Mouse (Mus musculus) ES-E14 (cell line): Measurements from ENCODE around the gene Psd.

Experiments used
- CHD2 ChIP-seq: IDR thresholded peaks from 2 replicates; pipeline ENCODE4 v1.6.1; 2014; ENCODE audit warnings: mild to moderate bottlenecking, low read depth, low read length, inconsistent platforms
- HCFC1 ChIP-seq: IDR thresholded peaks from 2 replicates; pipeline ENCODE4 v1.6.1; 2012; ENCODE audit warnings: low read length, inconsistent platforms, borderline replicate concordance; ENCODE audit not compliant: insufficient read depth
- MAFK ChIP-seq: IDR thresholded peaks from 2 replicates; pipeline ENCODE4 v1.6.1; 2014; ENCODE audit warnings: mild to moderate bottlenecking, low read depth, low read length, inconsistent platforms; ENCODE audit not compliant: insufficient read depth
- ZNF384 ChIP-seq: IDR thresholded peaks from 2 replicates; pipeline ENCODE4 v1.6.1; 2012; ENCODE audit warnings: low read depth, low read length, inconsistent platforms

- no peak for TF ChIP-seq HCFC1
- no peak for TF ChIP-seq MAFK
- no peak for TF ChIP-seq ZNF384
- TF ChIP-seq CHD2 = no peak
Observed at GRCm38 (mm10) chr19:46311341-46311740, 15.6 kb downstream of the Psd start.
